19 mouse cellular contexts compared by ENCODE assay signal in genomic region chr10:63652887-63653286, GRCm38 (mm10).
DNase-seq lines count a peak whose midpoint lies in the region; ATAC-seq and TF ChIP-seq lines count a peak whose summit lies in the region.
"Had no signal": no experiment of that assay in that cellular context is flagged by ENCODE, and none has a peak within 500 bp of the region (broad histone marks: within the 10 kb centered on the region; RNA-seq: fewer than 3 reads in every experiment).

No protein-coding gene starts in this region.

- H3K4me2 ChIP-seq in lung, postnatal 0 days (replicated peaks; ENCODE audit: low read depth, low read length) = no peak overlapping the region
- no peak overlapping the region for H3K4me2 ChIP-seq in neural tube, embryonic 15.5 days
- no peak overlapping the region for H3K4me2 ChIP-seq in forebrain, postnatal 0 days (ENCODE audit: low read depth)
- H3K4me2 ChIP-seq: embryonic facial prominence, embryonic 13.5 days; heart, embryonic 15.5 days had no signal

- TF ChIP-seq CTCF in lung, postnatal 0 days (IDR thresholded peaks at IDR 0.05) = no peak
- no peak for TF ChIP-seq CTCF in forebrain, postnatal 0 days (IDR thresholded peaks at IDR 0.05; ENCODE audit: low read depth)

- WGBS in lung, postnatal 0 days = 54% methylated on average over 9 of the region's 9 CpGs
- 86% methylated on average over 9 of the region's 9 CpGs for WGBS in neural tube, embryonic 15.5 days
- 78% methylated on average over 9 of the region's 9 CpGs for WGBS in forebrain, postnatal 0 days

- no peaks in the 10 kb centered on the region for H3K4me1 ChIP-seq in lung, postnatal 0 days (ENCODE audit: insufficient read depth, low read depth, low read length)
- H3K4me1 ChIP-seq in neural tube, embryonic 15.5 days = no peaks in the 10 kb centered on the region
- no peaks in the 10 kb centered on the region for H3K4me1 ChIP-seq in forebrain, postnatal 0 days (ENCODE audit: insufficient read depth)
- H3K4me1 ChIP-seq: embryonic facial prominence, embryonic 13.5 days; midbrain, embryonic 10.5 days had no signal

- H3K27me3 ChIP-seq in lung, postnatal 0 days (replicated peaks; ENCODE audit: insufficient read depth, low read length) = no peaks in the 10 kb centered on the region
- H3K27me3 ChIP-seq in neural tube, embryonic 15.5 days (replicated peaks) = no peaks in the 10 kb centered on the region
- H3K27me3 ChIP-seq in forebrain, postnatal 0 days (ENCODE audit: insufficient read depth, low read length) = no peaks in the 10 kb centered on the region
- H3K27me3 ChIP-seq: embryonic facial prominence, embryonic 13.5 days; heart, embryonic 15.5 days; Patski had no signal

- H3K9me3 ChIP-seq in lung, postnatal 0 days (ENCODE audit: low read length) = no peaks in the 10 kb centered on the region
- H3K9me3 ChIP-seq in neural tube, embryonic 15.5 days (replicated peaks) = no peaks in the 10 kb centered on the region
- no peaks in the 10 kb centered on the region for H3K9me3 ChIP-seq in forebrain, postnatal 0 days (ENCODE audit: low read length)
- H3K9me3 ChIP-seq: embryonic facial prominence, embryonic 13.5 days; heart, embryonic 15.5 days; midbrain, embryonic 10.5 days had no signal

- TF ChIP-seq EP300 in lung, postnatal 0 days (IDR thresholded peaks at IDR 0.05) = peak; percentile 65

- H3K9ac ChIP-seq in lung, postnatal 0 days (replicated peaks; ENCODE audit: low read depth) = no peak overlapping the region
- H3K9ac ChIP-seq in neural tube, embryonic 15.5 days (replicated peaks) = no peak overlapping the region
- H3K9ac ChIP-seq in forebrain, postnatal 0 days = no peak overlapping the region
- H3K9ac ChIP-seq: embryonic facial prominence, embryonic 13.5 days; heart, embryonic 15.5 days; liver, postnatal 0 days had no signal

- ATAC-seq in lung, postnatal 0 days = peak; percentile 84
- no peak for ATAC-seq in neural tube, embryonic 15.5 days (ENCODE audit: low FRiP score)
- no peak for ATAC-seq in forebrain, postnatal 0 days
- ATAC-seq: liver, postnatal 0 days; Patski had no signal

- H3K36me3 ChIP-seq in lung, postnatal 0 days (ENCODE audit: insufficient read depth, low read length) = no peaks in the 10 kb centered on the region
- H3K36me3 ChIP-seq in neural tube, embryonic 15.5 days = no peaks in the 10 kb centered on the region
- no peaks in the 10 kb centered on the region for H3K36me3 ChIP-seq in forebrain, postnatal 0 days (ENCODE audit: insufficient read depth)
- H3K36me3 ChIP-seq: embryonic facial prominence, embryonic 13.5 days; heart, embryonic 15.5 days; midbrain, embryonic 10.5 days had no signal

- no peak overlapping the region for H3K4me3 ChIP-seq in lung, postnatal 0 days (ENCODE audit: low read depth, low read length)
- H3K4me3 ChIP-seq in neural tube, embryonic 15.5 days (replicated peaks) = no peak overlapping the region
- H3K4me3 ChIP-seq in forebrain, postnatal 0 days (ENCODE audit: low read depth, low read length) = no peak overlapping the region
- H3K4me3 ChIP-seq: embryonic facial prominence, embryonic 13.5 days; heart, adult 2 months; heart, embryonic 15.5 days; midbrain, embryonic 10.5 days had no signal

- peak; percentile 16 for DNase-seq in ES-CJ7 (ENCODE audit: low read depth, low spot score)
- DNase-seq in cerebellum, adult 11 months = peak; percentile 15
- DNase-seq in cerebellum, postnatal 14 days = peak; percentile 20 to 35
- DNase-seq in lung, postnatal 0 days (ENCODE audit: low spot score) = peak; percentile 63
- no peak for DNase-seq in adrenal gland, adult 2 months
- no peak for DNase-seq in forebrain, postnatal 0 days
- DNase-seq: B cell, adult 2 months; gastrocnemius, postnatal 14 days; heart, adult 2 months; kidney, adult 2 months; kidney, postnatal 25 days; layer of hippocampus, adult 9-11 months; liver; liver, postnatal 0 days had no signal

- H3K27ac ChIP-seq in lung, postnatal 0 days (ENCODE audit: low read length) = no peak overlapping the region
- H3K27ac ChIP-seq in neural tube, embryonic 15.5 days (replicated peaks) = no peak overlapping the region
- H3K27ac ChIP-seq in forebrain, postnatal 0 days (ENCODE audit: low read depth, low read length) = no peak overlapping the region
- H3K27ac ChIP-seq: embryonic facial prominence, embryonic 13.5 days; heart, adult 2 months; heart, embryonic 15.5 days; midbrain, embryonic 10.5 days had no signal

Comparison
In these comparisons a context has a peak if more than half of its experiments do, and no peak if none do; other contexts are left out.
1. DNase-seq: peak in ES-CJ7 (single experiment), cerebellum, adult 11 months (single experiment), cerebellum, postnatal 14 days (2 of 2) and lung, postnatal 0 days (single experiment); none in adrenal gland, adult 2 months (single experiment) and forebrain, postnatal 0 days (single experiment).